Mouse (Mus musculus) kidney, embryonic 14.5 days (tissue): ENCODE data around the gene Rpia. TPM values are rescaled to one million over a fixed set of nuclear protein-coding genes. Genes with fewer than 3 reads are reported as not detected.

Experiments used
- ATAC-seq: fragments of 200-750 bp; cut with Nextera tagmentation; 2 replicates; pipeline ENCODE4 v1.8.0; 2017; ENCODE audit warnings: moderate number of reproducible peaks, mild to moderate bottlenecking, moderate TSS enrichment, moderate library complexity; ENCODE audit not compliant: low FRiP score, low TSS enrichment
- H3K27ac ChIP-seq: fragments of 300-500 bp; sonication (generic); 2 replicates; pipeline ENCODE4 v1.5.1; 2014; ENCODE audit warnings: low read depth, mild to moderate bottlenecking, low read length, moderate library complexity, mixed read lengths
- H3K27me3 ChIP-seq: fragments of 300-500 bp; sonication (generic); 2 replicates; pipeline ENCODE4 v1.6.1; 2014; ENCODE audit warnings: mild to moderate bottlenecking, low read length; ENCODE audit not compliant: control insufficient read depth, insufficient read depth
- H3K36me3 ChIP-seq: fragments of 300-500 bp; sonication (generic); 2 replicates; pipeline ENCODE4 v1.6.1; 2014; ENCODE audit warnings: low read length, mixed read lengths; ENCODE audit not compliant: control insufficient read depth, insufficient read depth
- H3K4me1 ChIP-seq: fragments of 300-500 bp; sonication (generic); 2 replicates; pipeline ENCODE4 v1.6.1; 2014; ENCODE audit warnings: low read length, mixed read lengths; ENCODE audit not compliant: control insufficient read depth, insufficient read depth
- H3K4me2 ChIP-seq: fragments of 300-500 bp; sonication (generic); replicated peaks from 2 replicates; pipeline ENCODE4 v1.6.1; 2014; ENCODE audit warnings: low read depth, mild to moderate bottlenecking, low read length
- H3K4me3 ChIP-seq: fragments of 300-500 bp; sonication (generic); 2 replicates; pipeline ENCODE4 v1.5.1; 2014; ENCODE audit warnings: mild to moderate bottlenecking, low read length
- H3K9ac ChIP-seq: fragments of 300-500 bp; sonication (generic); 2 replicates; pipeline ENCODE4 v1.6.1; 2014; ENCODE audit warnings: low read depth, mild to moderate bottlenecking, low read length, moderate library complexity
- H3K9me3 ChIP-seq: fragments of 300-500 bp; sonication (generic); 2 replicates; pipeline ENCODE4 v1.6.1; 2016; ENCODE audit warnings: low read length; ENCODE audit not compliant: control insufficient read depth
- WGBS: fragments of 180-500 bp; shearing (Covaris S2); extraction: QIAGEN DNeasy Blood & Tissue Kit; methylation state at CpG from one replicate; pipeline ENCODE4 v1.1.7; 2014; 5-methylcytosine and 5-hydroxymethylcytosine counted together
- polyA plus RNA-seq: library from polyadenylated mRNA; unstranded; fragments of >200 nt; fragmentation: Nextera tagmentation; extraction: Ambion mirVana; gene quantifications from 2 replicates; pipeline ENCODE4 v1.2.1, GENCODE M21; 2014

The Rpia gene
- polyA plus RNA-seq, 1 experiment from 2014 or later: 3.2 TPM

DNA sequence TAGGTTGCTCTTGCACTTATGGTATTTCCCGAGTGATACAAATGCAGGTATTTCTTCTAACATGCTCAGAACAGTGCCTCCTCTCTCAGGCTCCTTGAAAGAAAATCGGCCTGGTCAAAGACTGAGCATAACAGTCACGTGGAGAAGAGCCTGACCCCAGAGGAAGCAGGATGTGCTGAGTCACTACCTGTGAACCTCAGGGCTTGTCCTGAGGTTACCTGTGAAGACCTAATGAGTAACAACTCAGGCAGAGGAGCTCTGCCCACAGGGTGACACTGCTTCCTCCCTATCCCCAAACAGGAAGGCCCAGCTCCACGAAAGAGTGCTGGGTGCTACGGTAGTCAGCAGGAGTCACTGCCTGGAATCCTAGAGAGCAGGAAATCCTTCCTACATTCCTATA lies 18.3 kb downstream of the Rpia start:
- Histone ChIP-seq H3K4me3 (no peak overlapping the region), H3K9ac (no peak overlapping the region), H3K4me2 (no peak overlapping the region), H3K27ac (no peak overlapping the region), H3K36me3 (peaks cover 34% of the 10 kb centered on the region; the same call in 1 of the 2 replicates), H3K9me3 (no peaks in the 10 kb centered on the region), H3K27me3 (no peaks in the 10 kb centered on the region), H3K4me1 (no peaks in the 10 kb centered on the region)
- no peak for ATAC-seq
- 79% methylated on average over 5 of the region's 5 CpGs for WGBS

GRCm38 (mm10) chr6:70768769-70769168 lies 23.3 kb downstream of the Rpia start:
- Histone ChIP-seq H3K4me3 (no peak overlapping the region), H3K27me3 (no peaks in the 10 kb centered on the region), H3K4me1 (no peaks in the 10 kb centered on the region), H3K9me3 (no peaks in the 10 kb centered on the region), H3K9ac (no peak overlapping the region), H3K4me2 (no peak overlapping the region), H3K36me3 (peaks cover 41% of the 10 kb centered on the region), H3K27ac (no peak overlapping the region)
- WGBS: 36% methylated on average over 6 of the region's 6 CpGs
- peak; percentile 74; the same call in 1 of the 2 replicates for ATAC-seq

- no peak overlapping the region for H3K9ac ChIP-seq
- 77% methylated on average over 8 of the region's 8 CpGs for WGBS
- no peak overlapping the region for H3K4me2 ChIP-seq
- H3K36me3 ChIP-seq: peaks cover 18% of the 10 kb centered on the region
- ATAC-seq: no peak
- no peaks in the 10 kb centered on the region for H3K27me3 ChIP-seq
- no peak overlapping the region for H3K4me3 ChIP-seq
- H3K4me1 ChIP-seq: no peaks in the 10 kb centered on the region
- no peak overlapping the region for H3K27ac ChIP-seq
- no peaks in the 10 kb centered on the region for H3K9me3 ChIP-seq
Observed at GRCm38 (mm10) chr6:70765076-70765475, 27.0 kb downstream of the Rpia start.

DNA sequence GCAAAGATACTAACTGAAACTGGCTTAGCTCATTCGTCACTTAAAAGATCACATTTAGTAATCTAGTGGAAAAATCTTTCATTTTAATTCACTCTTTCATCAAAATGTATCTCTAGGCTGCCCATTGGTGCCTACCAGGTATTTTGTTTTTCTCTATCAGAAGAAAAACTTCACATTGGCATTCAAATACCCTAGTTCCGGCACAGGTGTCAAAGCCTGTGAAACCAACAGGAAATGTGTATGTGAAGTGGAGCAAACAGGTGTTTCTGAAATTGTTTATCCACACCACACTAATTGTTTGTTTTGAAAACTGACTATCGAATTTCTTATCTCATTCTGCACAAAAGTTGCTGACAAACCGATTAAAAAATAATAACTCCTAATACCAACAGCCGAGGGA lies 27.5 kb downstream of the Rpia start:
- no peak for ATAC-seq
- Histone ChIP-seq H3K27me3 (no peaks in the 10 kb centered on the region), H3K36me3 (peaks cover 18% of the 10 kb centered on the region), H3K4me1 (no peaks in the 10 kb centered on the region), H3K4me3 (no peak overlapping the region), H3K4me2 (no peak overlapping the region), H3K27ac (no peak overlapping the region), H3K9me3 (no peaks in the 10 kb centered on the region), H3K9ac (no peak overlapping the region)
- WGBS: 90% methylated on average over 5 of the region's 5 CpGs

DNA sequence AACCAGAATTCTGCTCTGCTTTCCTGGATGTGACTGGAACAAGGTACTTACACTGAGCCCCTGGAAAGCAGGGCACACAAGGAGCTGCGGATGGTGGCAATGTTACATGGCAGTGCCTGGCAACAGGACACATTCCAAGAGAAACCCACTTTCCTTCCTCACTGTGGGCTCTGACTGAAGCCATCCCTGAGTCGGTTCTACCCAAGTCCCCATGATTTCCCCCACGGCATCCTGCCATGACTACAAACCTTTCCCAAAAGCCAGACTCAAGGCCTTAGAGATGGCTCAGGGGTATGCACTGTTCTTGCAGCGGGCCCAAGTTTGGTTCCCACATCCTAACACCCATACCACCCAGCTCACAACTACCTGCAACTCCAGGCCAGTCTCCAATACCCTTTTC lies 28.2 kb downstream of the Rpia start:
- no peak overlapping the region for H3K4me2 ChIP-seq
- WGBS: 85% methylated on average over 4 of the region's 4 CpGs
- H3K4me3 ChIP-seq: no peak overlapping the region
- no peaks in the 10 kb centered on the region for H3K9me3 ChIP-seq
- no peaks in the 10 kb centered on the region for H3K4me1 ChIP-seq
- no peaks in the 10 kb centered on the region for H3K27me3 ChIP-seq
- peaks cover 18% of the 10 kb centered on the region for H3K36me3 ChIP-seq
- no peak overlapping the region for H3K27ac ChIP-seq
- no peak overlapping the region for H3K9ac ChIP-seq
- no peak for ATAC-seq

- no peaks in the 10 kb centered on the region for H3K4me1 ChIP-seq
- H3K4me2 ChIP-seq: no peak overlapping the region
- no peak overlapping the region for H3K9ac ChIP-seq
- H3K9me3 ChIP-seq: no peaks in the 10 kb centered on the region
- 93% methylated on average over 6 of the region's 6 CpGs for WGBS
- H3K27me3 ChIP-seq: no peaks in the 10 kb centered on the region
- no peak overlapping the region for H3K4me3 ChIP-seq
- peaks cover 9% of the 10 kb centered on the region for H3K36me3 ChIP-seq
- H3K27ac ChIP-seq: no peak overlapping the region
- ATAC-seq: no peak
Observed at GRCm38 (mm10) chr6:70762659-70763058, 29.4 kb downstream of the Rpia start.

- Histone ChIP-seq H3K4me2 (no peak overlapping the region), H3K4me3 (no peak overlapping the region), H3K27me3 (no peaks in the 10 kb centered on the region), H3K36me3 (0 out of 2 replicates have a peak, but pooled peaks cover 2% of the 10 kb centered on the region), H3K9ac (no peak overlapping the region), H3K4me1 (no peaks in the 10 kb centered on the region), H3K27ac (no peak overlapping the region), H3K9me3 (no peaks in the 10 kb centered on the region)
- ATAC-seq: no peak
- WGBS: 84% methylated on average over 4 of the region's 4 CpGs
Observed at GRCm38 (mm10) chr6:70760951-70761350, 31.1 kb downstream of the Rpia start.

DNA sequence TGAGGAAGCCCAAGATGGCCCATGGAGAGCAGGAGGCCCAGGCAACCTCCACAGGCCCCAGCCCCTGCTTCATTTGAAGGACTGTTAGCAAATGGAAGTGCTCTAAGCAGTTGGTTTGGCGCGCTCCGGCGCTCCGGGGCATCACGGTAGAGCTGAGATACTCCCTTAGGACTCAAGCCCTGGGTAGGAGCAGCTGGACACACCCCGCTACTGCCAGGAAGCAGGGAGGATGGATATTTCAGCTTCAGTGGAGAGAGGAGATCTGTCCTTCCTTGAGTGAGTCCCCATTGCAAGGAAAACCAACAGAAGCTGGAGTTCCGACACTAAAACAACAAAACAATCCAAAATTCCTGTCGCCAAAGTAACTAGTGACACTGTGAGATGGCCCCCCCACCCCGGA lies 37.2 kb downstream of the Rpia start:
- no peak overlapping the region for H3K4me3 ChIP-seq
- H3K9ac ChIP-seq: no peak overlapping the region
- no peaks in the 10 kb centered on the region for H3K36me3 ChIP-seq
- H3K4me2 ChIP-seq: no peak overlapping the region
- no peaks in the 10 kb centered on the region for H3K9me3 ChIP-seq
- H3K27ac ChIP-seq: no peak overlapping the region
- whole genome bisulfite sequencing: 75% methylated on average over 10 of the region's 10 CpGs
- ATAC-seq: no peak
- H3K4me1 ChIP-seq: no peaks in the 10 kb centered on the region
- H3K27me3 ChIP-seq: no peaks in the 10 kb centered on the region

GRCm38 (mm10) chr6:70752351-70752750 lies 39.7 kb downstream of the Rpia start:
- no peak overlapping the region for H3K4me3 ChIP-seq
- 62% methylated on average over 8 of the region's 8 CpGs for WGBS
- no peak overlapping the region for H3K9ac ChIP-seq

DNA sequence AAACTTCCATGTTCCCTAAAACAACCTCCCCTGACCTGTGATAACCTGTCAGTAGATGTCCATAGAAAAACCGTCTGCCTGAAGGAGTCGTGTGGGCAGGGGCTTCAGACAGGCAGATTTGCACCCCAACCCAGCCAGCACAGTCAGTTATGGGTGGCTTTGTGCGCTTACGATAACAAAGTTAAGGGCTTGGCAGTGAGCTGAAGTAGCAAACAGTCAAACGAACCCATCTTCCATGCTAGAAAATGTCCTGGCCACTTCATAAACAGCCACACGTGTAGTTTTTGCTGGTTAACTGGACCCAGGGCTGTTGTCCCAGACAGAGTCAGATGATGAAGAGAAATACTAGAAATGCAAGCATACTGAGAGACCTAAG lies 40.1 kb downstream of the Rpia start:
- H3K9ac ChIP-seq: no peak overlapping the region
- no peak overlapping the region for H3K4me2 ChIP-seq
- H3K4me3 ChIP-seq: no peak overlapping the region
- WGBS: 74% methylated on average over 6 of the region's 6 CpGs
- no peaks in the 10 kb centered on the region for H3K9me3 ChIP-seq
- H3K36me3 ChIP-seq: no peaks in the 10 kb centered on the region
- H3K27me3 ChIP-seq: no peaks in the 10 kb centered on the region
- no peaks in the 10 kb centered on the region for H3K4me1 ChIP-seq
- H3K27ac ChIP-seq: no peak overlapping the region
- no peak for ATAC-seq

More at GRCm38 (mm10) chr6:70752351-70752750, 39.7 kb downstream of the Rpia start:
- ATAC-seq: no peak
- Histone ChIP-seq H3K27me3 (no peaks in the 10 kb centered on the region), H3K9me3 (no peaks in the 10 kb centered on the region), H3K4me2 (no peak overlapping the region), H3K4me1 (no peaks in the 10 kb centered on the region), H3K36me3 (no peaks in the 10 kb centered on the region), H3K27ac (no peak overlapping the region)
